Mouse (Mus musculus) layer of hippocampus, adult 8-10 months (tissue): Measurements from ENCODE around the gene Abca14. TPM values are rescaled to one million over a fixed set of nuclear protein-coding genes. Genes with fewer than 3 reads are reported as not detected.

Experiments
- DNase-seq, 2 experiments: peaks; one replicate each; pipeline ENCODE4 v3.0.0; 2022; ENCODE audit warnings: low spot score in 2 of 2
- total RNA-seq, 4 experiments: library from RNA; stranded (reverse); gene quantifications; 2 replicates each; pipeline ENCODE4 v1.2.4; 2022

Gene Abca14
- total RNA-seq: not detected

- peak; percentile 73 to 91 for DNase-seq
These were observed at the start of gene Abca14 for GRCm38 (mm10) chr7:120203789-120204188. TSS of gene Abca14 (plus strand) at chr7:120203961.

GRCm38 (mm10) chr7:120156841-120157409 lies 46.8 kb upstream of the Abca14 start:
- no peak for DNase-seq

DNA sequence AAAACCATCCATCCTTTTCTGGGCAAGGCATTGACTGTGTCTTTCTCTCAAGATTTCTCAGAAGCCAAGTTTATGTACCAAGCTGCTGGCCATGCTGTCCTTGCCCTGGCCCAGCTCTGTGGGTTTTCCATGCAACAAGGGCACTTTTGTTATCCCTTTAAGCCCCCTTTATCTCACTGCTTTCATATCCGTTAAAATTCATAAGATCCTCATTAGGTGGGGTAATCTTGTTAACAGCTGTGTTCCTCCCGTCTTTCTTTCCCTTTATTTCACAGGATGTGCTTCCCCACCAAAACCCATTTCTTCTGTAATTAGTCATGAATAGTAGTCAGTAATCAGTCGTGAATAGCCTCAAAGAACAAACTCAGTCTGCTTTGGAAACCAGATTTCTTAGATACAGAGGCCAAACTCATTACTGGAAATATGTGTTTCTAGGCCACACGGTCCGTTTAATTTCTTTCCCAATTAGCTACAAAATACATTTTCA lies 46.1 kb upstream of the Abca14 start:
- DNase-seq: no peak

DNA sequence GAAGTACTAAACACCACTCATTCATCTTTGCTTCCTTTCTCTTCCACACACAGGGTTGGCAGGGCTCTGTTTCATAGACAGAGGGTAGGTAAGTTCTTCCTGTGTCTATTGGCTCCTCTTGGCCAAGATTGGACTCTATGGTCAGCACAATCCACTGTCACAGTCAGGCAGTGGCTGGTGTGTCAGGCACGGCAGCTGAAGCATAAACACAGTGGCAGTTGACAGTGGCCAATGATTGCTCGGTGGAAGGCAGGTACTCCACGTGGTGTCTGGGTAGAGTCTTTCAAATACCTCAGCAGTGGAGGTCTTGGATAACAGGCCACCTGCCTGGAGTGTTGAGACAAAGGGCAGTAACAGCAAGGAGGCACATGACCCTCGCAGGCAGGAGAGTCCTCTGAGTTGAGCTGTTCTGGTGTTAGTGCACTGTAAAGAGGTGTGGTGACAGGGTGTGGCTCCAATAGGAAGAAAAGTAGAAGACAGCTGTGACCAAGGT lies 45.6 kb upstream of the Abca14 start:
- no peak for DNase-seq

- DNase-seq: no peak
These were observed 40.0 kb upstream of the Abca14 start for GRCm38 (mm10) chr7:120163581-120164251.

DNA sequence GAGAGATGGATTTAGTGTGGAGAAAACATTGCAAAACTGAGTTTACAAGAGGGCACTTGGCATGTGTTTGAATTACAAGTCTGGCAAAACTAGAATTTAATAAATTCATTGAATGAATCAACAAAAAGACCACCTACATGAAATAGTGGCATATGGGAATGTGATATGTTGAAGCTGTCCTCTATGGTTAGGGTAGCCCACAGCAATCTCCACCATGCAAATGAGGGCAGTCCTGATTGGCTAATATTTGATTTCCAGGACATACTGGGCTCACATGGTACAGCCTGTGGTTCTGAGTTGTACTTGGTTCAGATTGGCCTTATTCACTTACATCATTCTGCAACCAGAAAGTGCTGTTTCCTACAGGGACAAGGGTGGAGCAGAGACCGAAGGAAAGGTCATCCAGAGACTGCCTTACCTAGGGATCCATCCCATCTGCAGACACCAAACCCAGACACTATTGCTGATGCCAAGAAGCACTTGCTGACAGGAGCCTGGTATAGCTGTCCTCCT lies 31.5 kb upstream of the Abca14 start:
- no peak for DNase-seq

GRCm38 (mm10) chr7:120173603-120174244 lies 30.0 kb upstream of the Abca14 start, which contains the start of gene Anks4b:
TSS of gene Anks4b (plus strand) at chr7:120173858.
- no peak for DNase-seq

DNA sequence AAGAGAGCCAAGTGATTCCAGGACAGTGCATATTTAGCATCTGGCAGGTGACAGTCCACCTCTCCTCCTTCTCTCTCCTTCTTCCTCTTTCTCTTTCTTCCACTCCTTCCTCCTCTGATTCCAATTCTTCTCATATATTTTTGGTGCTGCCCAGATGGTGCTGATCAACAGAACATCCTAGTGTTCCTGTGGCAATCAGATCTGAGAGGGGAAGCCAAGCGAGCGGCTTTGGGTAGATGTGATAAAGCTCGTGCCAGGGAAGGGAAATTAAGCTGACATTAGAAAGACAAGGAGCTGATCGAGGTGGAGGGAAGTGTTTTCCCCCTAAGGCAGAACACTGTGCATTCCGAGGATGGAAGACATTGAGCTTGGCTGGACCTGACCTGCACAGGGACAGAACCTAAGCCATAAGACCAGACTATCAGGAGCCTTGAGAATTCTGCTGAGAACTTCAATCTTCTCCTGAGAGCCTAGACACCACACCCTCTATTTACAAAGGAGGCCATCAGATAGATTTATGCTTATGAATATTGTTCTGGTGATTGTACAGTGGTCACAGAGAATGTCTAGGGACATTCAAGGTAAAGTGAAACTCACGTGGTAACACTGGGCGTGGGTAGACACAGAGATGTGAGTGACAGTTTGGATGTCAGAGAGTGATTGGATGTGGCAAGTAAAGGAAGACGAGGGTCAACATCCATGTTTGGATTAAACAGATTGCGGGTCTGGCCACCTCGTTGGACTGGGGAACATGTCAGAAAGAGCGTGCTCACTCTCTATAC lies 28.8 kb upstream of the Abca14 start:
- no peak for DNase-seq

- no peak for DNase-seq
These were observed 26.1 kb upstream of the Abca14 start for GRCm38 (mm10) chr7:120177611-120178010.

- DNase-seq: no peak
These were observed 24.8 kb upstream of the Abca14 start for GRCm38 (mm10) chr7:120178935-120179334.

GRCm38 (mm10) chr7:120180547-120180946 lies 23.2 kb upstream of the Abca14 start:
- no peak for DNase-seq

- no peak for DNase-seq
These were observed 22.1 kb upstream of the Abca14 start for GRCm38 (mm10) chr7:120181401-120182230.

- DNase-seq: no peak
These were observed 20.9 kb upstream of the Abca14 start for GRCm38 (mm10) chr7:120182891-120183290.

GRCm38 (mm10) chr7:120188946-120189345 lies 14.8 kb upstream of the Abca14 start:
- DNase-seq: no peak

DNA sequence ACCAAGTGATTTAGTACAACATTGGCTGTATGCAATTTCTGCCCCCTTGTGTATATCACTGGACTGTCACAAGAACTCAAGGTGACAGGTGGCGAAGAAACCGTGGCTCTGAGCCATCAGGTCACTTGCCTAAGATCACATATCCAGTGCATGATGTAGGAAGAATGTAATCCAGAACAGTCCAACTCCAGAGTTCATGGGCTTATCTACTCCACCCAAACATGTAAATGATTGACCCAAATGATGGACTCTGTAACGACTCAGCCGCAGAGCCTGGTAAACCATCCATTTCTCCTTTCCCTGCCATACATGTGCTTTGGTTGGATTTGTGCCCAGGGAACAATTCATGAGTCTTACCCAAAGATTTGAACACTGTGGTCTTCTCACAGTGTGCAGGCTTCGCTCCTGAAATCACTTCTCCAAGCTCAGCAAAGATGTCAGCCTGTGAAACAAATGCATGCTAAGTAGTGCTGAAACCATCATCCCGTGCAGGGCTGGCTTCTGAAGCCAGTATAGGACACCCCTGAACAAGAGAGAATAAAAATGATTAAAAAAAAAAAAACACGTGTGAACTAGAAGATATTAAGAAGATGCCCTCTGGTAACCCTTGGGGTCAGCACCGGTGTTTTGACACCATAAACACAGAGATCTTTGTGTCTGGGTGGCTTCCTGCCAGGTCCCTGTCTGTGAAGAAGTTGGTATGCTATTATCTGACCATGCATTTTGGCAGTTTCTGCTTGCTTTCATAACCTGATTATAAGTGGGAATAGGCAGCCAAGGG lies 14.2 kb upstream of the Abca14 start:
- DNase-seq: no peak

DNA sequence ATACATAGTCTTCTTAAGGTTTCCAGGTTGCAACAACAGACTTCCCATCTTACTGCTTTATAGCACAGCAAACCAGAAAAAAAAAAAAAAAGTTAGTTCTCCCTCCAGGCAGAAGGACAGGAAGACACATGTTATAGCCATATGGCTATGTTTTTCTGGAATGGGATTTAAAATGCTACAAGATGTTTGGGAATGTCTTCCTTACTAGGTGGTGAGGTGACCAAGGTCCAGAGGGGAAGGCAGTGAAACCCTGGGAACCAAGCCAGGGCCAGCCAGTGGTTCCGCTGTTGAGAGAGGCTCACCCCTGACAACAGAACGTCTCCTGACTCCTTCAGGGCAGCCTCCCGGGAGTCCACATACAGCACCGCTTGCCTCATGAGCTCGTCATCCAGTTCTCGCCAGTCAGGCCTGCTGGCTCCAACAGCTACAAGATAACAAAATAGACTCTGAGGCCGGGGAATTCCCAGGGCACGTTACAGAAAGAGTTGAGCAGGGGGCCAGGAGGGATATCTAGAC lies 13.6 kb upstream of the Abca14 start:
- DNase-seq: no peak

GRCm38 (mm10) chr7:120192207-120192606 lies 11.6 kb upstream of the Abca14 start:
- no peak for DNase-seq

GRCm38 (mm10) chr7:120192816-120193215 lies 10.9 kb upstream of the Abca14 start:
- DNase-seq: no peak

GRCm38 (mm10) chr7:120195207-120195606 lies 8.6 kb upstream of the Abca14 start:
- DNase-seq: no peak
